Mouse (Mus musculus) left cerebral cortex, adult 11 months (tissue): Measurements from ENCODE around the gene Fggy.

Experiments used
- DNase-seq: peaks from one replicate; pipeline ENCODE4 v3.0.0; 2022; ENCODE audit warnings: low spot score

Fggy gene

GRCm38 (mm10) chr4:95731110-95731509 lies 173.8 kb downstream of the Fggy start:
- no peak for DNase-seq

- no peak for DNase-seq
Observed at GRCm38 (mm10) chr4:95733397-95734249, 176.3 kb downstream of the Fggy start.

- no peak for DNase-seq
Observed at GRCm38 (mm10) chr4:95735967-95736366, 178.7 kb downstream of the Fggy start.

GRCm38 (mm10) chr4:95736674-95737073 lies 179.4 kb downstream of the Fggy start:
- no peak for DNase-seq

GRCm38 (mm10) chr4:95738179-95738578 lies 180.9 kb downstream of the Fggy start:
- DNase-seq = no peak

GRCm38 (mm10) chr4:95738725-95739124 lies 181.4 kb downstream of the Fggy start:
- no peak for DNase-seq

- DNase-seq = no peak
Observed at GRCm38 (mm10) chr4:95741115-95741734, 183.9 kb downstream of the Fggy start.

GRCm38 (mm10) chr4:95742986-95743385 lies 185.7 kb downstream of the Fggy start:
- peak; percentile 25 for DNase-seq

- no peak for DNase-seq
Observed at GRCm38 (mm10) chr4:95746954-95747353, 189.6 kb downstream of the Fggy start.

GRCm38 (mm10) chr4:95747415-95748202 lies 190.3 kb downstream of the Fggy start:
- DNase-seq = no peak

- no peak for DNase-seq
Observed at GRCm38 (mm10) chr4:95750186-95750585, 192.9 kb downstream of the Fggy start.

- DNase-seq = no peak
Observed at GRCm38 (mm10) chr4:95752538-95753188, 195.4 kb downstream of the Fggy start.

GRCm38 (mm10) chr4:95759027-95759731 lies 201.9 kb downstream of the Fggy start:
- DNase-seq = no peak

GRCm38 (mm10) chr4:95765359-95765758 lies 208.1 kb downstream of the Fggy start:
- DNase-seq = no peak

- DNase-seq = no peak
Observed at GRCm38 (mm10) chr4:95770469-95770868, 213.2 kb downstream of the Fggy start.

GRCm38 (mm10) chr4:95771542-95771941 lies 214.2 kb downstream of the Fggy start:
- DNase-seq = no peak

GRCm38 (mm10) chr4:95771945-95772344 lies 214.6 kb downstream of the Fggy start:
- DNase-seq = no peak

GRCm38 (mm10) chr4:95772663-95773062 lies 215.4 kb downstream of the Fggy start:
- DNase-seq = no peak

GRCm38 (mm10) chr4:95775574-95775973 lies 218.3 kb downstream of the Fggy start:
- DNase-seq = no peak

- DNase-seq = no peak
Observed at GRCm38 (mm10) chr4:95777839-95778238, 220.5 kb downstream of the Fggy start.

GRCm38 (mm10) chr4:95778528-95778927 lies 221.2 kb downstream of the Fggy start:
- DNase-seq = no peak
